Mouse (Mus musculus) heart, embryonic 10.5 days (tissue): ENCODE data around the gene Scn8a. TPM values are rescaled to one million over a fixed set of nuclear protein-coding genes. Genes with fewer than 3 reads are reported as not detected.

ENCODE experiments used
- DNase-seq: peaks from one replicate; pipeline ENCODE4 v3.0.0-alpha.2; 2017; ENCODE audit warnings: low spot score
- H3K27ac ChIP-seq: fragments of 300-500 bp; sonication (generic); 2 replicates; pipeline ENCODE4 v1.5.1; 2016; ENCODE audit warnings: mild to moderate bottlenecking
- H3K27me3 ChIP-seq: fragments of 300-500 bp; sonication (generic); 2 replicates; pipeline ENCODE4 v1.6.1; 2016; ENCODE audit warnings: mild to moderate bottlenecking; ENCODE audit not compliant: poor library complexity, insufficient read depth, severe bottlenecking
- H3K36me3 ChIP-seq: fragments of 300-500 bp; sonication (generic); 2 replicates; pipeline ENCODE4 v1.6.1; 2016; ENCODE audit warnings: mild to moderate bottlenecking, moderate library complexity
- H3K4me1 ChIP-seq: fragments of 300-500 bp; sonication (generic); 2 replicates; pipeline ENCODE4 v1.6.1; 2016; ENCODE audit warnings: mild to moderate bottlenecking
- H3K4me3 ChIP-seq: fragments of 300-500 bp; sonication (generic); 2 replicates; pipeline ENCODE4 v1.5.1; 2016; ENCODE audit warnings: mild to moderate bottlenecking, moderate library complexity
- H3K9me3 ChIP-seq: fragments of 300-500 bp; sonication (generic); 2 replicates; pipeline ENCODE4 v1.6.1; 2016; ENCODE audit warnings: mild to moderate bottlenecking, moderate library complexity
- WGBS: fragments of 180-500 bp; shearing (Covaris S2); methylation state at CpG from one replicate; pipeline ENCODE4 v1.1.7; 2016; 5-methylcytosine and 5-hydroxymethylcytosine counted together
- polyA plus RNA-seq: library from polyadenylated mRNA; unstranded; fragments of >200 nt; fragmentation: Nextera tagmentation; extraction: Ambion mirVana; gene quantifications from 2 replicates; pipeline ENCODE4 v1.2.1, GENCODE M21; 2016

Gene Scn8a
- polyA plus RNA-seq, 1 experiment from 2014 or later, result 2.0 TPM

- Histone ChIP-seq H3K9me3 (no peaks in the 10 kb centered on the region), H3K27me3 (no peaks in the 10 kb centered on the region), H3K4me1 (no peaks in the 10 kb centered on the region), H3K27ac (no peak overlapping the region), H3K4me3 (no peak overlapping the region), H3K36me3 (no peaks in the 10 kb centered on the region)
- no peak for DNase-seq
- 81% methylated on average over 9 of the region's 9 CpGs for WGBS
These were observed 34.2 kb downstream of the Scn8a start for GRCm38 (mm10) chr15:100903811-100904210.

GRCm38 (mm10) chr15:100905006-100905405, 35.3 kb downstream of the Scn8a start:
- H3K27me3 ChIP-seq, result no peaks in the 10 kb centered on the region
- DNase-seq, result no peak
- no peaks in the 10 kb centered on the region for H3K4me1 ChIP-seq
- 22% methylated on average over 2 of the region's 2 CpGs for WGBS
- no peaks in the 10 kb centered on the region for H3K36me3 ChIP-seq
- H3K27ac ChIP-seq, result no peak overlapping the region
- no peak overlapping the region for H3K4me3 ChIP-seq
- H3K9me3 ChIP-seq, result no peaks in the 10 kb centered on the region

GRCm38 (mm10) chr15:100905751-100906150, 36.1 kb downstream of the Scn8a start:
- WGBS, result 66% methylated on average over 8 of the region's 8 CpGs
- H3K4me3 ChIP-seq, result no peak overlapping the region
- H3K4me1 ChIP-seq, result no peaks in the 10 kb centered on the region
- no peaks in the 10 kb centered on the region for H3K27me3 ChIP-seq
- no peaks in the 10 kb centered on the region for H3K9me3 ChIP-seq
- H3K27ac ChIP-seq, result no peak overlapping the region
- H3K36me3 ChIP-seq, result no peaks in the 10 kb centered on the region
- DNase-seq, result no peak

GRCm38 (mm10) chr15:100908817-100909216, 39.2 kb downstream of the Scn8a start:
- no peaks in the 10 kb centered on the region for H3K9me3 ChIP-seq

GRCm38 (mm10) chr15:100909734-100910163, 40.1 kb downstream of the Scn8a start:
- H3K36me3 ChIP-seq, result no peaks in the 10 kb centered on the region
- no peak overlapping the region for H3K4me3 ChIP-seq
- H3K27ac ChIP-seq, result no peak overlapping the region
- WGBS, result 49% methylated on average over 3 of the region's 3 CpGs
- no peaks in the 10 kb centered on the region for H3K9me3 ChIP-seq
- H3K4me1 ChIP-seq, result peaks cover 2% of the 10 kb centered on the region
- H3K27me3 ChIP-seq, result peaks cover 5% of the 10 kb centered on the region; the same call in 1 of the 2 replicates
- no peak for DNase-seq

More at GRCm38 (mm10) chr15:100908817-100909216, 39.2 kb downstream of the Scn8a start:
- Histone ChIP-seq H3K4me1 (no peaks in the 10 kb centered on the region), H3K27me3 (peaks cover 5% of the 10 kb centered on the region; the same call in 1 of the 2 replicates), H3K4me3 (no peak overlapping the region), H3K36me3 (no peaks in the 10 kb centered on the region), H3K27ac (no peak overlapping the region)
- DNase-seq, result no peak
- WGBS, result 49% methylated on average over 3 of the region's 3 CpGs

- WGBS, result 64% methylated on average over 10 of the region's 10 CpGs
- peaks cover 5% of the 10 kb centered on the region; the same call in 1 of the 2 replicates for H3K27me3 ChIP-seq
- no peaks in the 10 kb centered on the region for H3K9me3 ChIP-seq
- H3K36me3 ChIP-seq, result no peaks in the 10 kb centered on the region
- H3K4me1 ChIP-seq, result peaks cover 7% of the 10 kb centered on the region
- no peak for DNase-seq
- H3K4me3 ChIP-seq, result no peak overlapping the region
- H3K27ac ChIP-seq, result no peak overlapping the region
These were observed 40.8 kb downstream of the Scn8a start for GRCm38 (mm10) chr15:100910381-100910841.

GRCm38 (mm10) chr15:100912676-100913266, 43.1 kb downstream of the Scn8a start:
- H3K4me1 ChIP-seq, result peaks cover 7% of the 10 kb centered on the region
- H3K27me3 ChIP-seq, result peaks cover 14% of the 10 kb centered on the region; the same call in 1 of the 2 replicates
- H3K27ac ChIP-seq, result no peak overlapping the region
- no peaks in the 10 kb centered on the region for H3K36me3 ChIP-seq
- no peak for DNase-seq
- H3K9me3 ChIP-seq, result peaks cover 6% of the 10 kb centered on the region; the same call in 1 of the 2 replicates
- no peak overlapping the region for H3K4me3 ChIP-seq
- WGBS, result 83% methylated on average over 3 of the region's 3 CpGs

- no peaks in the 10 kb centered on the region for H3K36me3 ChIP-seq
- H3K4me3 ChIP-seq, result peak overlapping the region; percentile 52
- H3K4me1 ChIP-seq, result peaks cover 7% of the 10 kb centered on the region
- H3K27me3 ChIP-seq, result peaks cover 14% of the 10 kb centered on the region; the same call in 1 of the 2 replicates
- H3K9me3 ChIP-seq, result peaks cover 6% of the 10 kb centered on the region; the same call in 1 of the 2 replicates
- no peak for DNase-seq
- H3K27ac ChIP-seq, result no peak overlapping the region
- 4% methylated on average over 24 of the region's 24 CpGs for WGBS
These were observed 45.1 kb downstream of the Scn8a start for GRCm38 (mm10) chr15:100914734-100915242.

- H3K9me3 ChIP-seq, result peaks cover 6% of the 10 kb centered on the region; the same call in 1 of the 2 replicates
- H3K4me3 ChIP-seq, result no peak overlapping the region
- no peak overlapping the region for H3K27ac ChIP-seq
- peaks cover 13% of the 10 kb centered on the region for H3K4me1 ChIP-seq
- no peaks in the 10 kb centered on the region for H3K36me3 ChIP-seq
- WGBS, result 40% methylated on average over 4 of the region's 4 CpGs
- no peak for DNase-seq
- peaks cover 30% of the 10 kb centered on the region for H3K27me3 ChIP-seq
These were observed 48.4 kb downstream of the Scn8a start for GRCm38 (mm10) chr15:100918046-100918445.

- WGBS, result 93% methylated on average over 11 of the region's 11 CpGs
- DNase-seq, result no peak
These were observed 52.6 kb downstream of the Scn8a start for GRCm38 (mm10) chr15:100922210-100922609.

GRCm38 (mm10) chr15:100923476-100923875, 53.8 kb downstream of the Scn8a start:
- peaks cover 24% of the 10 kb centered on the region for H3K27me3 ChIP-seq
- H3K4me1 ChIP-seq, result peaks cover 12% of the 10 kb centered on the region
- no peaks in the 10 kb centered on the region for H3K36me3 ChIP-seq
- H3K27ac ChIP-seq, result no peak overlapping the region
- H3K9me3 ChIP-seq, result no peaks in the 10 kb centered on the region
- WGBS, result 26% methylated on average over 19 of the region's 19 CpGs
- no peak for DNase-seq
- no peak overlapping the region for H3K4me3 ChIP-seq

More at GRCm38 (mm10) chr15:100922210-100922609, 52.6 kb downstream of the Scn8a start:
- Histone ChIP-seq H3K4me1 (peaks cover 12% of the 10 kb centered on the region), H3K36me3 (no peaks in the 10 kb centered on the region), H3K9me3 (peaks cover 5% of the 10 kb centered on the region; the same call in 1 of the 2 replicates), H3K27me3 (peaks cover 24% of the 10 kb centered on the region), H3K4me3 (no peak overlapping the region), H3K27ac (no peak overlapping the region)

- Histone ChIP-seq H3K27me3 (peaks cover 24% of the 10 kb centered on the region), H3K4me1 (peaks cover 12% of the 10 kb centered on the region), H3K9me3 (no peaks in the 10 kb centered on the region), H3K27ac (no peak overlapping the region), H3K4me3 (no peak overlapping the region), H3K36me3 (no peaks in the 10 kb centered on the region)
- no peak for DNase-seq
- WGBS, result 80% methylated on average over 10 of the region's 10 CpGs
These were observed 55.3 kb downstream of the Scn8a start for GRCm38 (mm10) chr15:100924941-100925340.

- no peak for DNase-seq
- 40% methylated on average over 3 of the region's 3 CpGs for WGBS
These were observed 60.8 kb downstream of the Scn8a start for GRCm38 (mm10) chr15:100930477-100930876.

More at GRCm38 (mm10) chr15:100930477-100930876, 60.8 kb downstream of the Scn8a start:
- no peak overlapping the region for H3K4me3 ChIP-seq
- no peak overlapping the region for H3K27ac ChIP-seq
- no peaks in the 10 kb centered on the region for H3K36me3 ChIP-seq
- H3K9me3 ChIP-seq, result no peaks in the 10 kb centered on the region
- no peaks in the 10 kb centered on the region for H3K27me3 ChIP-seq
- H3K4me1 ChIP-seq, result no peaks in the 10 kb centered on the region; the same call in 1 of the 2 replicates
